Mouse (Mus musculus): Measurements from ENCODE around the gene Rnf207.

DNA sequence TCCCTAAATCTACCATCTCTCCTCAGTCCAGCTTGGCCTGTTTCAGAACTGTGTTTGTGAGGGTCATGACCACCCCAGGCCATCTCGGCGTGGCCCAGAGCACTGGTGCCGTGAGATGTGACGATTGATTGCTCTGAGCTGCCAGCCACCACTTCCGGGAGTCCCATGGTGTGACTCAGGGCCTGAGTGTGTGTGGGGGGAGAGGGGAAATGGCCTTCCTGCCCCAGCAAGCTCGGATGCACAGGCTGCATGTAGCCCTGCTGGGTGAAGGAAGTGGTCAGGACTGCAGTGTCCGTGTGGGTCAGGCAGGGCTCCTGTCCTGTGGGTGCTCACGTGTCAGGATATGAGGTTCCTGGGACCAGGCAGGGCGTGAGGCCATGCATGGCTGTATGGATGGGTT, 43.4 kb upstream of the Rnf207 start:
- TF ChIP-seq CTCF (IDR thresholded peaks at IDR 0.05; ENCODE audit: low read depth) = no peak
- TF ChIP-seq EP300 (IDR thresholded peaks at IDR 0.05; ENCODE audit: low read depth) = no peak
